Mouse (Mus musculus): ENCODE results near the gene Osgin1. TPM values are rescaled to one million over a fixed set of nuclear protein-coding genes. Genes with fewer than 3 reads are reported as not detected.

Osgin1 gene
- polyA plus RNA-seq, 1 experiment from 2014 or later: 11.4 TPM

DNA sequence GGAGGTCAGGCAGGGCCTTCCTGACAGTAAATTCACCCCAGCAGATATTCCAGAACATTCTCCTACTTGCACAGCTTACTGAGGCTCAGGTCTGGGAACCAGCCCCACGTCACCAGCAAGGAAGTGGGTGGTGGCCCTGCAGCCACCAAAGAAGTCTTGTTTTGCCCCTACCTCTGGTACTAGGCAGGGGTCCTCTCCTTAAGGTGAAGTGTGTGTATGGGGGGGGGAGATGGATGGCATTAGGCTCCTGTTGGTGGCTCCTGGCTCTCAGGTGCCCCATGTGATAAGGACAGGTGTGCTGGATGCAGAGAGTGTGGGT, 7.0 kb downstream of the Osgin1 start:
- ATAC-seq (ENCODE audit: low FRiP score, low TSS enrichment) (peak; percentile 33), DNase-seq (ENCODE audit: low spot score) (no peak)
- H3K4me1 ChIP-seq (replicated peaks; ENCODE audit: control insufficient read depth, insufficient read depth): peaks cover 9% of the 10 kb centered on the region; the same call in 1 of the 2 replicates
- 24% methylated on average over 1 of the region's 1 CpGs for WGBS
- TF ChIP-seq CTCF (IDR thresholded peaks at IDR 0.05; ENCODE audit: low read depth): no peak
- TF ChIP-seq EP300 (optimal IDR thresholded peaks at IDR 0.05): no peak
- no peak overlapping the region for H3K4me3 ChIP-seq (ENCODE audit: low read depth, low read length)
- H3K27me3 ChIP-seq (ENCODE audit: control insufficient read depth, insufficient read depth, low read length): no peaks in the 10 kb centered on the region
- H3K36me3 ChIP-seq (ENCODE audit: control insufficient read depth, insufficient read depth, low read length): peaks cover 5% of the 10 kb centered on the region; the same call in 1 of the 2 replicates
- no peak overlapping the region for H3K27ac ChIP-seq (replicated peaks)
- H3K4me2 ChIP-seq (replicated peaks; ENCODE audit: low read depth): peak overlapping the region; percentile 18
- no peaks in the 10 kb centered on the region for H3K9me3 ChIP-seq (ENCODE audit: control insufficient read depth, low read length)
- no peak overlapping the region for H3K9ac ChIP-seq (ENCODE audit: low read length)

DNA sequence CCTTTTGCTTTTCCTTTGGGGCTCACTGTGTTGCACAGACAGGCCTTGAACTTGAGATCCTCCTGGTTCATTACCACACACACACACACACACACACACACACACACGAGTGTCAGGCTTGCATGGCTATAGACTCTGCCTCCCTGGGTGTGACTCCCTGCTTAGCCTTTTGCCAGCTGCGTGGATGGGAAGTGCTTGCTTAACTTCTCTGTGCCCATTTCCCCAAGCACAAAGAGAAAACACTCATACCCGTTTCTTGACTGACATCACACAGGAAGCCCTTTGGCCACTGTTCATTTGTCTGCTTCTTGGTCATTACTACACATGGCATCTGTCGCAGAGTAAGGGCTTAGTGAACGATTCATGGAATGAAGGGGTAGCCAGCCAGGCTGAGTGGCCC, 8.1 kb downstream of the Osgin1 start:
- WGBS: 61% methylated on average over 5 of the region's 5 CpGs
- no peak for ATAC-seq (ENCODE audit: low FRiP score, low TSS enrichment)
- Histone ChIP-seq H3K4me1 (replicated peaks; ENCODE audit: control insufficient read depth, insufficient read depth) (0 out of 2 replicates have a peak, but pooled peaks cover 4% of the 10 kb centered on the region), H3K27ac (replicated peaks) (no peak overlapping the region), H3K9me3 (ENCODE audit: control insufficient read depth, low read length) (no peaks in the 10 kb centered on the region), H3K4me3 (ENCODE audit: low read depth, low read length) (no peak overlapping the region), H3K9ac (ENCODE audit: low read length) (no peak overlapping the region), H3K4me2 (replicated peaks; ENCODE audit: low read depth) (no peak overlapping the region), H3K27me3 (ENCODE audit: control insufficient read depth, insufficient read depth, low read length) (no peaks in the 10 kb centered on the region), H3K36me3 (ENCODE audit: control insufficient read depth, insufficient read depth, low read length) (peaks cover 5% of the 10 kb centered on the region; the same call in 1 of the 2 replicates)
- DNase-seq (ENCODE audit: low spot score): no peak
- no peak for TF ChIP-seq CTCF (IDR thresholded peaks at IDR 0.05; ENCODE audit: low read depth)
- TF ChIP-seq EP300 (optimal IDR thresholded peaks at IDR 0.05): no peak

DNA sequence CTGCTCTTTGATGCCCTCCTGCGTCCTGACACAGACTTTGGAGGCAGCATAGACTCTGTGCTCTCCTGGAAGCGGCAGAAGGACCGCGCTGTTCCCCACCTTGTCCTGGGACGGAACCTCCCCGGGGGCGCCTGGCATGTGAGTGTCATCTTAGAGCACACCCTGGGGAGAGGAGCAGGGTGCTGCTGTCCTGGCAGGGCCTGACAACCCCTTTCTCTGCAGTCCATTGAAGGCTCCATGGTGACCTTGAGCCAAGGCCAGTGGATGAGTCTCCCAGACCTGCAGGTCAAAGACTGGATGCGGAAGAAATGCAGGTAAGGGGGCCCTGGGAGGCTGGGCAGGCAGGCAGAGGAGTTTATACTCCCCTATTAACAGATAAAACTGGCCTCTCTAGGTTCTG, 9.0 kb downstream of the Osgin1 start:
- Histone ChIP-seq H3K27ac (replicated peaks) (no peak overlapping the region), H3K9me3 (ENCODE audit: control insufficient read depth, low read length) (no peaks in the 10 kb centered on the region), H3K4me2 (replicated peaks; ENCODE audit: low read depth) (no peak overlapping the region), H3K4me3 (ENCODE audit: low read depth, low read length) (no peak overlapping the region), H3K4me1 (replicated peaks; ENCODE audit: control insufficient read depth, insufficient read depth) (0 out of 2 replicates have a peak, but pooled peaks cover 4% of the 10 kb centered on the region), H3K27me3 (ENCODE audit: control insufficient read depth, insufficient read depth, low read length) (peaks cover under 1% of the 10 kb centered on the region; the same call in 1 of the 2 replicates), H3K36me3 (ENCODE audit: control insufficient read depth, insufficient read depth, low read length) (peaks cover 5% of the 10 kb centered on the region; the same call in 1 of the 2 replicates), H3K9ac (ENCODE audit: low read length) (no peak overlapping the region)
- DNase-seq (ENCODE audit: low spot score) (no peak), ATAC-seq (ENCODE audit: low FRiP score, low TSS enrichment) (no peak)
- 98% methylated on average over 8 of the region's 8 CpGs for WGBS
- TF ChIP-seq CTCF (IDR thresholded peaks at IDR 0.05; ENCODE audit: low read depth) (no peak), EP300 (optimal IDR thresholded peaks at IDR 0.05) (no peak)

- H3K4me1 ChIP-seq (replicated peaks; ENCODE audit: control insufficient read depth, insufficient read depth): no peaks in the 10 kb centered on the region
- 1% methylated on average over 37 of the region's 52 CpGs for WGBS
- DNase-seq (ENCODE audit: low spot score): peak; percentile 88
- H3K9me3 ChIP-seq (ENCODE audit: control insufficient read depth, low read length): no peaks in the 10 kb centered on the region
- H3K27me3 ChIP-seq (ENCODE audit: control insufficient read depth, insufficient read depth, low read length): peaks cover 3% of the 10 kb centered on the region; the same call in 1 of the 2 replicates
- peak within 1 kb of the TSS; percentile 57 for H3K9ac ChIP-seq (ENCODE audit: low read length)
- peak within 1 kb of the TSS; percentile 98 for H3K4me2 ChIP-seq (replicated peaks; ENCODE audit: low read depth)
- peak; percentile 42 for ATAC-seq (ENCODE audit: low FRiP score, low TSS enrichment)
- peaks cover 5% of the 10 kb centered on the region; the same call in 1 of the 2 replicates for H3K36me3 ChIP-seq (ENCODE audit: control insufficient read depth, insufficient read depth, low read length)
- no peak within 1 kb of the TSS for H3K27ac ChIP-seq (replicated peaks)
- TF ChIP-seq EP300 (optimal IDR thresholded peaks at IDR 0.05): no peak
- TF ChIP-seq CTCF (IDR thresholded peaks at IDR 0.05; ENCODE audit: low read depth): peak; percentile 82
- H3K4me3 ChIP-seq (ENCODE audit: low read depth, low read length): peak within 1 kb of the TSS; percentile 53
These were observed 12.5 kb downstream of the Osgin1 start, which contains the start of gene Necab2 for GRCm38 (mm10) chr8:119446211-119446989. Gene Necab2 (plus strand): TSS chr8:119446719.

DNA sequence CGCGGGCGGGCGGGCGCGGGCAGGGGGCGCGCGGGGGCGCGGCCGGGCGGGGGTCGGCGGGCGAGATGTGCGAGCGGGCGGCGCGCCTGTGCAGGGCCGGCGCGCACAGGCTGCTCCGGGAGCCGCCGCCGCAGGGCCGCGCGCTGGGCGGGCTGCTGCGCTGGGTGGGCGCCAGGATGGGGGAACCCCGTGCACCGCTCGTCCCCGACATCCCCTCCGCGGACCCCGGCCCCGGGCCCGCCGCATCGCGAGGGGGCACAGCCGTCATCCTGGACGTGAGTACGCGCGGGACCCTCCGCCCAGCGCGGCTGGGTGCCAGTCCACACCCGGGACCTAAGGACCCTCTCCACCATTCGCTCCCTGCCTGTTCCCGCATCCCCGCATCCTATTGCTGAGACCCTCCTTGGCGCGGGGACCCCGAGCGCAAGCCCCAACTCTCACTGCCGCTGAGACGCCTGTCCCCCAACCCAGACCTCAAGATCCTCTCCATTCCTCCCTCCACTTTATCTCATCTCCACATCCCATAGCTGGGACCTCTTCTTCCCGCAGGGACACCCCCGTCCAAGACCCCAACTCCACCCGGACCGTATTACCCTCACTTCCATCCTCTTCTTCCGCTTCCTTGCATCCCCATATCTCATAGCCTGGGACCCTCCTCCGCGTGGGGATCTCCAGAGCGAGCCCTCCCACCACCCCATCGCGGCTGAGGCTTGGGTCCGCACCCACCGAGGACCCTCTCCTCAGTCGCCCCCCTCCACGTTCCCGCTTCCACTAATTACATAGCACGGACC, 13.3 kb downstream of the Osgin1 start:
- ATAC-seq (ENCODE audit: low FRiP score, low TSS enrichment) (no peak; the same call in 1 of the 2 replicates), DNase-seq (ENCODE audit: low spot score) (no peak)
- peaks cover 5% of the 10 kb centered on the region; the same call in 1 of the 2 replicates for H3K36me3 ChIP-seq (ENCODE audit: control insufficient read depth, insufficient read depth, low read length)
- H3K9me3 ChIP-seq (ENCODE audit: control insufficient read depth, low read length): no peaks in the 10 kb centered on the region
- no peak overlapping the region for H3K27ac ChIP-seq (replicated peaks)
- no peaks in the 10 kb centered on the region for H3K4me1 ChIP-seq (replicated peaks; ENCODE audit: control insufficient read depth, insufficient read depth)
- H3K4me2 ChIP-seq (replicated peaks; ENCODE audit: low read depth): peak overlapping the region; percentile 98
- WGBS: 2% methylated on average over 39 of the region's 80 CpGs
- H3K27me3 ChIP-seq (ENCODE audit: control insufficient read depth, insufficient read depth, low read length): peaks cover 3% of the 10 kb centered on the region; the same call in 1 of the 2 replicates
- TF ChIP-seq EP300 (optimal IDR thresholded peaks at IDR 0.05) (no peak), CTCF (IDR thresholded peaks at IDR 0.05; ENCODE audit: low read depth) (no peak)
- H3K9ac ChIP-seq (ENCODE audit: low read length): peak overlapping the region; percentile 57
- peak overlapping the region; percentile 53 for H3K4me3 ChIP-seq (ENCODE audit: low read depth, low read length)
